Comparison of ENCODE assay signal across 20 mouse cellular contexts in the genomic region with DNA sequence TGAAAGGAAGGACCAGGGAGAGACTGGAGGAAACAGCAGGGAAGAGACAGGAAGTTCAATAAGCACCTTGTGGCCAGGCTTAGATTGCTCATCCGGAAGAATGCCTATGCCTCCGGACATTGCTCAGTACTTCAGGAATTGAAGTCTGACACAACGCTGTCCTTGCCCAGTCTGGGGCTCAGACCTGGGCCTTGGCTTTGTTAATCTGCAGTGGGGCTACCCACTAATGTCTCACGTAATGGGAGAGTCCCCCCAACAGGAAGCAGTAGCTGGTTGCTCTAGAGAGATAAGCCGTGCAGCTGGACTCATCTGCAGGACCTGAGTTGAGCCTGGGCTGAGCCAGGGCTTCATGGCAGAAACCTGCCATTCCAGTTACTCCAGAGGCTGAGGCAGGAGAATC. TPM values are rescaled to one million over a fixed set of nuclear protein-coding genes. Genes with fewer than 3 reads are reported as not detected.
A peak's percentile ranks its signal among the peaks of the same experiment; 100 is the strongest.
DNase-seq lines count a peak whose midpoint lies in the region; ATAC-seq and TF ChIP-seq lines count a peak whose summit lies in the region.
"Had no signal": no experiment of that assay in that cellular context is flagged by ENCODE, and none has a peak within 500 bp of the region (broad histone marks: within the 10 kb centered on the region; RNA-seq: fewer than 3 reads in every experiment).

No protein-coding gene starts in this region.

- DNase-seq in heart, postnatal 36 days: no peak
- no peak for DNase-seq in lung, postnatal 10 days
- DNase-seq in liver, embryonic 13.5 days: no peak
- no peak for DNase-seq in layer of hippocampus, adult 2 months (ENCODE audit: low spot score in 2 of 2)
- DNase-seq in hindbrain, embryonic 11.5 days (ENCODE audit: low spot score): no peak
- DNase-seq in MN1 (ENCODE audit: low spot score): no peak
- DNase-seq: adrenal gland, postnatal 25 days; cerebellum, postnatal 36 days; kidney, adult 11 months; thymus, postnatal 25 days had no signal

- peak overlapping the region; percentile 5; the same call in 1 of the 2 replicates for H3K27ac ChIP-seq in heart, embryonic 11.5 days (ENCODE audit: low read depth, low read length)
- peak overlapping the region; percentile 34; the same call in 1 of the 2 replicates for H3K27ac ChIP-seq in lung, embryonic 16.5 days (ENCODE audit: low read length)
- no peak overlapping the region for H3K27ac ChIP-seq in liver, embryonic 13.5 days
- H3K27ac ChIP-seq in layer of hippocampus, adult 2 months: no peak overlapping the region
- H3K27ac ChIP-seq in hindbrain, embryonic 11.5 days (ENCODE audit: low read depth, low read length): no peak overlapping the region
- H3K27ac ChIP-seq: embryonic facial prominence, embryonic 15.5 days; limb, embryonic 10.5 days; macrophage had no signal

- no peak overlapping the region for H3K4me2 ChIP-seq in heart, embryonic 11.5 days
- H3K4me2 ChIP-seq in lung, embryonic 16.5 days (ENCODE audit: low read depth, low read length): no peak overlapping the region
- peak overlapping the region; percentile 9; the same call in 1 of the 2 replicates for H3K4me2 ChIP-seq in liver, embryonic 13.5 days
- H3K4me2 ChIP-seq in hindbrain, embryonic 11.5 days (replicated peaks; ENCODE audit: low read depth, low read length): no peak overlapping the region
- H3K4me2 ChIP-seq: embryonic facial prominence, embryonic 15.5 days had no signal

- no peak overlapping the region for H3K9ac ChIP-seq in heart, embryonic 11.5 days (ENCODE audit: low read depth, low read length)
- H3K9ac ChIP-seq in lung, embryonic 16.5 days (ENCODE audit: low read length): no peak overlapping the region
- H3K9ac ChIP-seq in liver, embryonic 13.5 days: no peak overlapping the region
- no peak overlapping the region for H3K9ac ChIP-seq in hindbrain, embryonic 11.5 days (ENCODE audit: low read depth, low read length)
- H3K9ac ChIP-seq: embryonic facial prominence, embryonic 15.5 days had no signal

- no peaks in the 10 kb centered on the region for H3K27me3 ChIP-seq in heart, embryonic 11.5 days (ENCODE audit: control insufficient read depth, insufficient read depth, low read length)
- no peaks in the 10 kb centered on the region for H3K27me3 ChIP-seq in lung, embryonic 16.5 days (ENCODE audit: control insufficient read depth, insufficient read depth, low read depth, low read length)
- peaks cover 7% of the 10 kb centered on the region; the same call in 1 of the 2 replicates for H3K27me3 ChIP-seq in liver, embryonic 13.5 days
- no peaks in the 10 kb centered on the region for H3K27me3 ChIP-seq in hindbrain, embryonic 11.5 days (ENCODE audit: control insufficient read depth, insufficient read depth, low read length)
- H3K27me3 ChIP-seq: embryonic facial prominence, embryonic 15.5 days had no signal

- WGBS in heart, embryonic 11.5 days (ENCODE audit: insufficient replicate concordance): 46% methylated on average over 5 of the region's 5 CpGs
- WGBS in lung, embryonic 16.5 days: 53% methylated on average over 5 of the region's 5 CpGs
- WGBS in liver, embryonic 13.5 days (ENCODE audit: insufficient replicate concordance): 12% methylated on average over 5 of the region's 5 CpGs
- WGBS in hindbrain, embryonic 11.5 days: 78% methylated on average over 5 of the region's 5 CpGs

- intact Hi-C loops in heart, postnatal 36 days (cut with DNase I): no loop called here

- ATAC-seq in heart, embryonic 11.5 days (replicated peaks; ENCODE audit: insufficient number of reproducible peaks, low FRiP score, low TSS enrichment): peak; percentile 50; the same call in 1 of the 2 replicates
- peak; percentile 74 for ATAC-seq in lung, embryonic 16.5 days (ENCODE audit: low read depth)
- ATAC-seq in liver, embryonic 13.5 days (ENCODE audit: low read depth): peak; percentile 72
- ATAC-seq in hindbrain, embryonic 11.5 days (ENCODE audit: low FRiP score): no peak
- ATAC-seq: forebrain, embryonic 14.5 days had no signal

- no peak for TF ChIP-seq CTCF in layer of hippocampus, adult 2 months (conservative IDR thresholded peaks at IDR 0.05)

- peaks cover 8% of the 10 kb centered on the region for H3K4me1 ChIP-seq in heart, embryonic 11.5 days (ENCODE audit: control insufficient read depth, insufficient read depth, low read length)
- H3K4me1 ChIP-seq in lung, embryonic 16.5 days (replicated peaks; ENCODE audit: control insufficient read depth, insufficient read depth, low read length): no peaks in the 10 kb centered on the region
- peaks cover 19% of the 10 kb centered on the region for H3K4me1 ChIP-seq in liver, embryonic 13.5 days (replicated peaks)
- H3K4me1 ChIP-seq in hindbrain, embryonic 11.5 days (replicated peaks; ENCODE audit: control insufficient read depth, insufficient read depth, low read length): no peaks in the 10 kb centered on the region
- H3K4me1 ChIP-seq: embryonic facial prominence, embryonic 15.5 days had no signal

- H3K4me3 ChIP-seq in heart, embryonic 11.5 days (ENCODE audit: low read depth, low read length): no peak overlapping the region
- H3K4me3 ChIP-seq in lung, embryonic 16.5 days (ENCODE audit: low read length): no peak overlapping the region
- H3K4me3 ChIP-seq in liver, embryonic 13.5 days (replicated peaks): no peak overlapping the region
- no peak overlapping the region for H3K4me3 ChIP-seq in layer of hippocampus, adult 2 months
- H3K4me3 ChIP-seq in hindbrain, embryonic 11.5 days (ENCODE audit: low read depth, low read length): no peak overlapping the region
- H3K4me3 ChIP-seq: embryonic facial prominence, embryonic 15.5 days; limb, embryonic 10.5 days had no signal

- no peaks in the 10 kb centered on the region for H3K36me3 ChIP-seq in heart, embryonic 11.5 days (ENCODE audit: control insufficient read depth, insufficient read depth, low read length)
- no peaks in the 10 kb centered on the region for H3K36me3 ChIP-seq in lung, embryonic 16.5 days (ENCODE audit: control insufficient read depth, insufficient read depth, low read length)
- no peaks in the 10 kb centered on the region for H3K36me3 ChIP-seq in liver, embryonic 13.5 days
- H3K36me3 ChIP-seq in hindbrain, embryonic 11.5 days (ENCODE audit: control insufficient read depth, insufficient read depth, low read length): no peaks in the 10 kb centered on the region
- H3K36me3 ChIP-seq: embryonic facial prominence, embryonic 15.5 days; limb, embryonic 10.5 days had no signal

- H3K9me3 ChIP-seq in heart, embryonic 11.5 days (replicated peaks; ENCODE audit: control insufficient read depth, low read length): no peaks in the 10 kb centered on the region
- peaks cover 4% of the 10 kb centered on the region; the same call in 1 of the 2 replicates for H3K9me3 ChIP-seq in lung, embryonic 16.5 days (ENCODE audit: control insufficient read depth, low read length)
- H3K9me3 ChIP-seq in liver, embryonic 13.5 days (replicated peaks): peaks cover 2% of the 10 kb centered on the region; the same call in 1 of the 2 replicates
- no peaks in the 10 kb centered on the region for H3K9me3 ChIP-seq in hindbrain, embryonic 11.5 days (ENCODE audit: control insufficient read depth, low read length)
- H3K9me3 ChIP-seq: embryonic facial prominence, embryonic 15.5 days had no signal

RNA-seq across cellular contexts. Expression of gene Fam71a, which starts 31.7 kb away (rescaled TPM):
- polyA plus RNA-seq in heart, embryonic 11.5 days (2014; fragmentation: Nextera tagmentation; extraction: Ambion mirVana): not detected in 2 replicates
- total RNA-seq in heart, postnatal 36 days (2021): not detected
- polyA plus RNA-seq in lung, embryonic 16.5 days (2015; fragmentation: Nextera tagmentation; extraction: Ambion mirVana): not detected in 2 replicates
- not detected in 2 replicates for polyA plus RNA-seq in liver, embryonic 13.5 days (2015; fragmentation: Nextera tagmentation; extraction: Ambion mirVana)
- total RNA-seq in layer of hippocampus, adult 2 months (2021): not detected
- not detected in 2 replicates for polyA plus RNA-seq in hindbrain, embryonic 11.5 days (2014; fragmentation: Nextera tagmentation; extraction: Ambion mirVana)
- total RNA-seq: adrenal gland, postnatal 25 days had no signal
- polyA plus RNA-seq: embryonic facial prominence, embryonic 15.5 days; forebrain, embryonic 14.5 days; heart, embryonic 16.5 days; large intestine, adult 2 months; limb, embryonic 10.5 days; macrophage; neural tube, embryonic 14.5 days; stomach, embryonic 16.5 days had no signal

RNA-seq across cellular contexts. Expression of gene Batf3, which starts 35.3 kb away (rescaled TPM):
- polyA plus RNA-seq in heart, embryonic 11.5 days (2014; fragmentation: Nextera tagmentation; extraction: Ambion mirVana): 3.9 and 5.1 TPM in 2 replicates
- total RNA-seq in heart, postnatal 36 days (2021): under 1 TPM; 0.39 to 0.62 TPM
- polyA plus RNA-seq in lung, embryonic 16.5 days (2015; fragmentation: Nextera tagmentation; extraction: Ambion mirVana): 5.2 and 6.4 TPM in 2 replicates
- polyA plus RNA-seq in liver, embryonic 13.5 days (2015; fragmentation: Nextera tagmentation; extraction: Ambion mirVana): 2.6 and 3.1 TPM in 2 replicates
- 1 to 10 TPM in 1 of 2 experiments, under 1 TPM in 1; 0.98 to 1.7 TPM for total RNA-seq in layer of hippocampus, adult 2 months (2021)
- polyA plus RNA-seq in hindbrain, embryonic 11.5 days (2014; fragmentation: Nextera tagmentation; extraction: Ambion mirVana): 4.6 TPM in 2 replicates

Comparison
In these comparisons a context has a peak if more than half of its experiments do, and no peak if none do; other contexts are left out.
1. H3K27ac ChIP-seq: peak in heart, embryonic 11.5 days (single experiment) and lung, embryonic 16.5 days (single experiment); none in liver, embryonic 13.5 days (single experiment), layer of hippocampus, adult 2 months (single experiment) and hindbrain, embryonic 11.5 days (single experiment).